Mouse (Mus musculus): ENCODE results near the gene Tmed5.
"Not testable (repeated sequence)": the region's sequence is repeated elsewhere in the genome, so short reads cannot be mapped to it uniquely, and the experiment has no call there.

Tmed5 gene

GRCm38 (mm10) chr5:108132441-108133243, at the start of gene Tmed5, which contains the start of gene Ccdc18:
Gene Tmed5, minus strand, starts transcription at chr5:108132620.
Gene Ccdc18, plus strand, starts transcription at chr5:108132875.
- DNase-seq (ENCODE audit: low read depth, low spot score), result peak; percentile 95

- no peak for DNase-seq (ENCODE audit: low read depth, low spot score)
Measured at GRCm38 (mm10) chr5:108163695-108164094, 31.3 kb upstream of the Tmed5 start.

DNA sequence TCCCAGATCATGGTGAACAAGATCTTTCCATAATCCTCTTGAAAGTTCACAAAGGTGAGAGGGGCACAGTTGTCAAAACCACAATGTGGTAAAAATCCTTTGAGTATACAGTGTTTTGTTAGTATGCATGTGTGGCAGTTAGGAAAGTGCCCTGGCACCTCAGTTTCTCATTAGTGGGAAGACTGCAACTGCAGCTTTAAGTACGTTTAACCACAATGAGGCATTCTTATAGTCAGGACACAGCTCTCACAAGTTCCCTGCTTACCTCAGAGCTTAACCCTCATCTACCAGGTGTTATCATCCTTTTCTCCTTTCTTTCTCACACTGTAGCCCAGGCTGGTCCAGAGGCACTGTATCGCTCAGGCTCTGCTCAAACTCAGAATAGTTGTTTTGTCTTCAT, 28.4 kb upstream of the Tmed5 start:
- DNase-seq (ENCODE audit: low read depth, low spot score), result no peak

DNA sequence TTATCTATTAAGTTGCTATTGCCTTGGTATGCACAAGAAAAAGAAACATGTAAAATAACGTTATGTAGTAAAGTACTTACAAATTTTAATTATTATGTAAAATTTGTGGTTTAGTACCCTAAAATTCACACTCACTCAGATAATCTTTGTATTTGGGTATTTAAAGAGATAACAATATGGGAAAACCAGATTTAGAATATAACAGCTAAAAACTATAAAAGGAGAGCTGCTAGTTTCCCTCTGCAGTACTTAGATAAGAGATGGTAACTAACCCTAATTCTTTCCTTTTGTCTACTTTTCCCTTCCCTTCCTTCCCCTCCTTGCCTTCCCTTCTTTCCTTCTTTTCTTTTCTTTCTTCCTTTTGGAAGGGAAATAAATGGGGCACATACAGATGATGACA, 20.2 kb upstream of the Tmed5 start:
- DNase-seq (ENCODE audit: low read depth, low spot score), result no peak

- DNase-seq (ENCODE audit: low read depth, low spot score), result peak; percentile 49
Measured at GRCm38 (mm10) chr5:108131849-108132440, 475 bp downstream of the Tmed5 start.

DNA sequence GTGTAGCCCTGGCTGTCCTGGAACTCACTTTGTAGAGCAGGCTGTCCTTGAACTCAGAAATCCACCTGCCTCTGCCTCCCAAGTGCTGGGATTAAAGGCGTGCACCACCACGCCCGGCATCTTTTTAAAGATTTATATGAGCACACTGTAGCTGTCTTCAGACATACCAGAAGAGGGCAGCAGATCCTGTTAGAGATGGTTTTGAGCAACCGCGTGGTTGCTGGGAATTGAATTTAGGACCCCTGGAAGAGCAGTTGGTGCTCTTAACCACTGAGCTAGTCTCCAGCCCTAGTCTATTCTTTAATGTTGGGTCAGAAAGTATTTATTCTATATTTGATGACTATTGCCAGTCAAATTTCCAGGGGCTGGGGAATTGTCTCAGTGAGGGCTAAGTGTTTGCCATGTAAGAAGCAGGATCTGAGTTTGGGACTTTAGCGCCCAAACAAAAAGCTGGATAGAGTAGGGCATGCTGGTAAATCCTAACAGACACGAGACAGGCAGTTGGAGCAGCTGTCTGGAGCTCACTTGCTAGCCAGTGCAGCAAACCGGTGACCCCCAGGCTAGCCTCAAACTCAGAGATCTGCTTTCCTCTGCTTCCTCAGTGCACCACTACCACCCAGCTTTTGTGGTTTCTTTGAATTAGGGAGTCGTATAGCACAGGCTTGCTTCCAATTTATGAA, 12.1 kb downstream of the Tmed5 start:
- no peak for DNase-seq (ENCODE audit: low read depth, low spot score)

- DNase-seq (ENCODE audit: low read depth, low spot score), result no peak
Measured at GRCm38 (mm10) chr5:108117693-108118092, 14.7 kb downstream of the Tmed5 start.

- DNase-seq (ENCODE audit: low read depth, low spot score), result no peak
Measured at GRCm38 (mm10) chr5:108109346-108109745, 23.1 kb downstream of the Tmed5 start.

DNA sequence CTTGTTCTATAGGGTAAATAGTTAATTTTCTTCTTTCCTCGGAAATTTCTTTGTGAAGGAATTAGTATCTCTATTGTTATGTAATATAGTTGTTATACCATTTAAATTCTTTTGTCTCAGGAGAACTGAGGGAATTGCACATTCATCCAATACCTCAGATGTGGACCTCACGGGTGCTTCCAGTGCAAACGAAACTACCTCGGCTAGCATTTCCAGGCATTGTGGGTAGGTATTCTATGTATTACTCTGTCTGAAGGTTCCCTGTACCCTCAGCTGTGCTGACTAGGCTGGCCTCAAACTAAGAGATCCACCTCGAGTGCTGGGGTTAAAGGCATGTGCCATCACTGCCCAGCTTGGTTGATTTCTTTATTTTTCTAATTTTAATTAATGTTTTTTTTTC, 28.1 kb downstream of the Tmed5 start:
- no peak for DNase-seq (ENCODE audit: low read depth, low spot score)

DNA sequence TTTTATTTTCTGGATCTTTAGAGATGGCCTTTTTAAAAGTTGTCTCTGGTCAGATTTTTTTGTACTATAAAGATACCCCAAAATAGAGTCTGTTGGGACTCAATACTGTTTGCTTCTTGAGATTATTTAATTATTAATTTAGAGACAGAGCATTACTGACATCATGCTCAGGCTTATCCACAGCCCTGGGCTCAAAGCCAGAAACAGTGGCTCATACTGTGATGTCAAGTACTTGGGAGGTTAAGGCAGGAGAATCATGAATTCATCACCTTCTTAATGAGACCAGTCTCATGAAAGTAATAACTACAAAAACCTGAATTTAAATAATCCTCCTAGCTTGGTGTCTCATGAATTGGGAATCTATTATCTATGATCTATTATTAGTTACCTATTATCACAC, 32.2 kb downstream of the Tmed5 start:
- no peak for DNase-seq (ENCODE audit: low read depth, low spot score)

DNA sequence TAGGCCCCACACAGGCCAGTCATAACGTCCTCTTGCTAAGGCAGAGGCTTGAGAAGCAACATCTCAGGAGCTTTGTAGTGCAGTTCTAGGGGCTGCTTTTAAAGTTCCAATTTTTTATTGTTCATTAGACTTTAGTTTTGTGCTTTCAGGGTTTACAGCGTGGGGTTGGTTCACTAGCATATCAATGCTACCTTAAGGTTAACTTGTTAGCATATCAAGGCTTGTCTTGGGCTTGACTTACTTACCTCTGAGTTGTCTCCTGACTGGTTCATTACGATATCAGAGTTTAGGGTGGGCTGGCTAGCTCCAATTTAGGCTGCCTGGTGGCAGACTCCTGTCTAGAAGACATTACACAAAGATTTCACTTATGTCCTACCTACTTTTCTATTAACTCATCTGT, 34.7 kb downstream of the Tmed5 start:
- DNase-seq (ENCODE audit: low read depth, low spot score), result no peak

DNA sequence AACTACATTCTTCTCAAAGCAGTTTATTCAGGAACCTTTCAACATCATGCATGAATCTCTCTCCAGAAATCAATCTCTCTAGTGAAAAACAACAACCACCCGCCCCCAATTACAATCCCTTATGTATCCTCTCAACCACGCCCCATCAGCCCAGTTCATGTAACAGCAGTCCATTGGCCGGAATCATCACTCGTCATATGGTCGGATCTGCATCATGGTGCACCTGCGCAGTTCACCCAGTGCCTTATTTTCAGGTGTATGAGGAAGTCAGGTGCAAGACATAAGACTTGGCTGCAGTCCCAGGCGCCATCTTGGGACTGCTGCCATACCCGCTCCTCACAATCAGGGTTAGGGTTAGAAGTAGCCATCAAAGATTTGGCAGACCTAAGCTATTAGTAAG, 39.7 kb downstream of the Tmed5 start:
- DNase-seq (ENCODE audit: low read depth, low spot score), result not testable (repeated sequence)

GRCm38 (mm10) chr5:108085440-108085839, 47.0 kb downstream of the Tmed5 start:
- DNase-seq (ENCODE audit: low read depth, low spot score), result no peak

- DNase-seq (ENCODE audit: low read depth, low spot score), result no peak
Measured at GRCm38 (mm10) chr5:108082380-108082779, 50.0 kb downstream of the Tmed5 start.

DNA sequence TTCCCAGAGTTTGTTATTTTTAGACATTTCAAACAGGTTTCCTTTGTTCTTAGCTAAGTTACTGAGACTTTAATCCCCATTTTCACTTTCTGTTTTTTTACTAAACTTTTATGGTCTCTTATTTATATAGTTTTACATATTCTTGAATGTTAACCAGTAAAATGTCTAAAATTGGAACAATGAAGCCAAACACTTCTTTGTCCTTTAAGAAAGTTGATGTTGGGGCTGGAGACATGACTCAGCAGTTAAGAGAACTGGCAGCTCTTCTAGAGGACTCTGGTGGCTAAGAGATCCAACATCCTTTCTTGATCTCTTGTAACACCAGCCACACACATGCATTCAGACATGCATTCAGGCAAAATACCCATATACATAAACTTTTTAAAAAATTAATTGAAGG, 52.8 kb downstream of the Tmed5 start:
- no peak for DNase-seq (ENCODE audit: low read depth, low spot score)

DNA sequence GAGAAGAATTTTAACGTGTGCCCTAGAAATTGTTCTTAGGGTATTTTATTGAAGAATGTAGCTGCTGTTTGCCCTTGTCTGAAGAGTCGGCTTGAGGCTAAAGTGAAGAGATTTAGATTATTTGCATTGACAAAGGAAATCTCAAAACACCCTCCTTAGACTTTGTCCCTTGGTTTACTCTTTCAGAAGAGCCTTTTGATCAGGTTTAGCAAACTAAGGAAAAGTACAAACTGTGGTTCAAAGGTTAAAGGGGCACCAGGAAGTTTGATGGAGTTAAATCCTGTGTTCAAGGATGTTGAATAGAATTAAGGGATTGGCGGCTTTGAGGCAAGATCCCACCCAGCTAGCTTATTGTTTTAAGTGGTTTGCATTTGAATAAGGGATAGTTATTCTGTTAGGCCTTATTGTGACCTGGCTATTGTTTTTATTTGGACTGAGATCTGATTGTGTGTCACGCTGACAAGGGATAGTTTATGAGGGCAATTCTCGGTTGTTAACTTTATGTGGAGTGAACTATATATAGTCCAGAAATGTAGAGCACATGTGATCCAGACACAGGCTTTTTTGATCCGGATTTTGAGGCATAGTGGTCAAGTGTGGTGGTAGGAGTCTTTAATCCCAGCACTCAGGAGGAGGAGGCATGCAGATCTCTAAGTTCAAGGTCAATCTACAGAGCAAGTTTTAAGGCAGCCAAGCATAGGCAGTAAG, 55.4 kb downstream of the Tmed5 start:
- no peak for DNase-seq (ENCODE audit: low read depth, low spot score)

- DNase-seq (ENCODE audit: low read depth, low spot score), result no peak
Measured at GRCm38 (mm10) chr5:108076241-108076640, 56.2 kb downstream of the Tmed5 start.

- DNase-seq (ENCODE audit: low read depth, low spot score), result no peak
Measured at GRCm38 (mm10) chr5:108072301-108072700, 60.1 kb downstream of the Tmed5 start.

- DNase-seq (ENCODE audit: low read depth, low spot score), result peak; percentile 93
Measured at GRCm38 (mm10) chr5:108065465-108066411, 66.7 kb downstream of the Tmed5 start, which contains the start of gene Mtf2. Gene Mtf2, plus strand, starts transcription at chr5:108065674.

GRCm38 (mm10) chr5:108060413-108060812, 72.0 kb downstream of the Tmed5 start:
- DNase-seq (ENCODE audit: low read depth, low spot score), result no peak
